Mouse (Mus musculus): ENCODE measurements at regions not wholly inside any gene's neighbourhood (a gene's known extent, or its start where the extent isn't known, plus 50 kb on each side); places are given as distances from the start of the nearest gene placed in this dataset.

DNA sequence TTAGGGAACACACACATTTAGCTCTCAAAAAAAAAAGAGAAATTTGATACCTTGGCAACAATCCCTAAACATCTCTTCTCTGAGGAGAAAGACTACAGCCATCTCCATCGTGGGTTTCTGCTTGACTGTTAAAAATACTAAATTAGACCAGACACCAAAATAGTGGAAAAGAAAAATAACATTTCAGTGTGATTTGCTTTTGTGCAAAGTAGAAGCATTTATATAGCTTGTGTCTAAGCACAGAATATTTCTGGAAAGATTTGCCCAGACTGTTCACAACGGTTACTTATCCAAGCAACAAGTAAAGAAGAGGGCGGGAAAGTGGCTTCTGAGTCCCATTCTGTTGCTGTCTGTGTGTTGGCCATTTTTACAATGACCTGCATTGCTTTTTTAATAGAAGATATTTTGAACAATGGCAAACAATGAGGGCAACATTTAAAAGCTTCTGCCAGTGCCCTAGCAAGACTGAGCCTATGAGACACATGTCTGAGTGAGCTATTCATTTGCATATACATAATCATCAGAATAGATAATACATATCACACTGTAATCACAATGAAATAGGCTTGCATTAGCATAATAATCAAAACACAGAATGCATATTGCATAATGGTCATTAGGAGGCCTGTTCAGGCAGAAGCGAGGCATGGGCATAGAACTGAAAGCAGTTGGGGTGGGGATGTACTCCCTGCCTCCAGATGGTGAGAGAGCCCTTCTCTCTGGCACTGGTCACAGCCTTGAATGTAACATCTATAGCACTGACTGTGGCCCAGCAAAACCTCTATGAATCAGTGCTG is 159.5 kb upstream of the Irf2bp2 start:
- TF ChIP-seq POLR2A (IDR thresholded peaks at IDR 0.05; ENCODE audit: borderline replicate concordance, extremely low read depth, insufficient read depth, insufficient read length, poor library complexity, severe bottlenecking) (no peak), CTCF (IDR thresholded peaks at IDR 0.05; ENCODE audit: borderline replicate concordance, extremely low read depth, insufficient read depth, insufficient read length) (no peak)
